9 mouse cellular contexts compared by ENCODE assay signal in the genomic region with DNA sequence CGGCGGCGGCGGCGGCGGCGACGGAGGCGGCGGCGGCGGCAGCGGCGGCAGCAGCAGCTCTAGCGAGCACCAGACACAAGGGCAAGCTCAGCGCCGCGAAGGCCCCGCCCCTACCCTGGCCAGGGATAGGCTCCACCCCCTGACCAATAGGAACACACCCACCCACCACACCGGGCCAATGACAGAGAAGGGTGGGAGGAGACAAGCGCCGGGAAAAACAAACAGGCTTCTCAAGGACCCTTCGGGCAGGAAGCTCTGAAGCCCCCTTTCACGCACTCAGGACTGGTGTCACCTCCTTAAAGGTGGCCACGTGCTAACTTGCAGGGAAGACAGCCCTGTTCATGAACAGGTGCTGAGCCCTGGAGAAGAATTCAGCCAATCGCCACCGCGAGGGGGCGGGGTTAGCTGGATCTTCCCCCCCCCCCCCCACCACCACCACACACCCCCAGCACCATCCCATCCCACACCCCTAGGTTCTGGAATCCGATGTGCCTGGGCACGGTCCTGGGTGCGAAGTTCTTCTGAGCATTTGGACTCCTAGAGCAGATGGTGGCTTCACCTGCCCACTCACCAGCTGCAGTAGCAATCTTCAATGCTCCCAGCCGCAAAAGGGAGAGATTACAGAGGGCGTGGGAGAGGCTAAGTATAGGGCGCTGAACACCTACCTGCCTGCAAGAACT. TPM values are rescaled to one million over a fixed set of nuclear protein-coding genes. Genes with fewer than 3 reads are reported as not detected.
A peak's percentile ranks its signal among the peaks of the same experiment; 100 is the strongest.
DNase-seq lines count a peak whose midpoint lies in the region; ATAC-seq and TF ChIP-seq lines count a peak whose summit lies in the region.
"Had no signal": no experiment of that assay in that cellular context is flagged by ENCODE, and none has a peak within 500 bp of the region (broad histone marks: within the 10 kb centered on the region; RNA-seq: fewer than 3 reads in every experiment).

A gene (minus strand): TSS at position 83 of the 680 bp plus-strand sequence.

- no peaks in the 10 kb centered on the region for H3K36me3 ChIP-seq in forebrain, embryonic 11.5 days (ENCODE audit: control insufficient read depth, insufficient read depth, low read length)
- no peaks in the 10 kb centered on the region for H3K36me3 ChIP-seq in heart, embryonic 14.5 days (ENCODE audit: control insufficient read depth, insufficient read depth, low read length)
- H3K36me3 ChIP-seq in kidney, postnatal 0 days (ENCODE audit: insufficient read depth, low read length) = no peaks in the 10 kb centered on the region
- no peaks in the 10 kb centered on the region for H3K36me3 ChIP-seq in liver, embryonic 11.5 days (ENCODE audit: control insufficient read depth, insufficient read depth, low read length)
- no peaks in the 10 kb centered on the region for H3K36me3 ChIP-seq in stomach, embryonic 15.5 days
- H3K36me3 ChIP-seq: G1E had no signal

- no peak within 1 kb of the TSS for H3K27ac ChIP-seq in forebrain, embryonic 11.5 days (ENCODE audit: low read depth, low read length)
- H3K27ac ChIP-seq in heart, embryonic 14.5 days (replicated peaks in 1 of 2; ENCODE audit: control insufficient read depth in 1 of 2, insufficient read depth in 1 of 2, low read depth in 2 of 2, low read length in 2 of 2) = no peak within 1 kb of the TSS
- no peak within 1 kb of the TSS for H3K27ac ChIP-seq in kidney, postnatal 0 days
- no peak within 1 kb of the TSS for H3K27ac ChIP-seq in liver, embryonic 11.5 days (ENCODE audit: low read depth, low read length)
- H3K27ac ChIP-seq in stomach, embryonic 15.5 days = no peak within 1 kb of the TSS

- H3K4me1 ChIP-seq in forebrain, embryonic 11.5 days (replicated peaks; ENCODE audit: control insufficient read depth, insufficient read depth, low read length) = peaks cover 3% of the 10 kb centered on the region; the same call in 1 of the 2 replicates
- peaks cover 3% of the 10 kb centered on the region in 2 experiments; a peak in 1 of 4 replicates for H3K4me1 ChIP-seq in heart, embryonic 14.5 days (ENCODE audit: control insufficient read depth in 2 of 2, insufficient read depth in 2 of 2, low read length in 2 of 2)
- H3K4me1 ChIP-seq in kidney, postnatal 0 days (replicated peaks; ENCODE audit: insufficient read depth, low read length) = peaks cover 6% of the 10 kb centered on the region; the same call in 1 of the 2 replicates
- no peaks in the 10 kb centered on the region for H3K4me1 ChIP-seq in liver, embryonic 11.5 days (replicated peaks; ENCODE audit: control insufficient read depth, insufficient read depth, low read length)
- H3K4me1 ChIP-seq in stomach, embryonic 15.5 days = peaks cover 5% of the 10 kb centered on the region; the same call in 1 of the 2 replicates

- TF ChIP-seq CTCF in kidney, postnatal 0 days (IDR thresholded peaks at IDR 0.05; ENCODE audit: low read depth) = no peak

- 2% methylated on average over 16 of the region's 35 CpGs for WGBS in forebrain, embryonic 11.5 days
- WGBS in heart, embryonic 14.5 days = under 1% methylated on average over 19 of the region's 35 CpGs
- 2% methylated on average over 32 of the region's 35 CpGs for WGBS in kidney, postnatal 0 days
- WGBS in liver, embryonic 11.5 days = 1% methylated on average over 16 of the region's 35 CpGs
- 1% methylated on average over 20 of the region's 35 CpGs for WGBS in stomach, embryonic 15.5 days

- peak within 1 kb of the TSS; percentile 75 for H3K9ac ChIP-seq in forebrain, embryonic 11.5 days (ENCODE audit: low read length)
- H3K9ac ChIP-seq in heart, embryonic 14.5 days (ENCODE audit: low read length) = peak within 1 kb of the TSS; percentile 69
- peak within 1 kb of the TSS; percentile 35 for H3K9ac ChIP-seq in kidney, postnatal 0 days (ENCODE audit: low read depth, low read length)
- H3K9ac ChIP-seq in liver, embryonic 11.5 days (ENCODE audit: low read depth, low read length) = 0 out of 2 replicates have a peak within 1 kb of the TSS, but pooled peaks have one; percentile 46
- 0 out of 2 replicates have a peak within 1 kb of the TSS, but pooled peaks have one; percentile 6 for H3K9ac ChIP-seq in stomach, embryonic 15.5 days

- peak within 1 kb of the TSS; percentile 79 for H3K4me2 ChIP-seq in forebrain, embryonic 11.5 days (ENCODE audit: low read depth, low read length, severe bottlenecking)
- H3K4me2 ChIP-seq in heart, embryonic 14.5 days (ENCODE audit: low read length) = peak within 1 kb of the TSS; percentile 98
- peak within 1 kb of the TSS; percentile 99 for H3K4me2 ChIP-seq in kidney, postnatal 0 days (ENCODE audit: low read length)
- H3K4me2 ChIP-seq in liver, embryonic 11.5 days = peak within 1 kb of the TSS; percentile 98
- peak within 1 kb of the TSS; percentile 98 for H3K4me2 ChIP-seq in stomach, embryonic 15.5 days

- peak; percentile 91 for ATAC-seq in CD4-positive, CD25-positive, alpha-beta regulatory T cell, adult 4 months
- peak; percentile 99 for ATAC-seq in forebrain, embryonic 11.5 days (replicated peaks; ENCODE audit: low FRiP score)
- peak; percentile 100 for ATAC-seq in heart, embryonic 14.5 days (ENCODE audit: insufficient number of reproducible peaks, insufficient read depth, low FRiP score, low read depth)
- ATAC-seq in kidney, postnatal 0 days (replicated peaks; ENCODE audit: low FRiP score, low read depth) = peak; percentile 100
- peak; percentile 100 for ATAC-seq in liver, embryonic 11.5 days (replicated peaks; ENCODE audit: low FRiP score)
- peak; percentile 100 for ATAC-seq in stomach, embryonic 15.5 days (ENCODE audit: insufficient read depth, low FRiP score, low read depth)

- H3K9me3 ChIP-seq in forebrain, embryonic 11.5 days (ENCODE audit: control insufficient read depth, low read length) = no peaks in the 10 kb centered on the region
- no peaks in the 10 kb centered on the region for H3K9me3 ChIP-seq in heart, embryonic 14.5 days (ENCODE audit: control insufficient read depth, low read length)
- no peaks in the 10 kb centered on the region for H3K9me3 ChIP-seq in kidney, postnatal 0 days (replicated peaks; ENCODE audit: low read length)
- no peaks in the 10 kb centered on the region for H3K9me3 ChIP-seq in liver, embryonic 11.5 days (ENCODE audit: control insufficient read depth, low read length)
- H3K9me3 ChIP-seq in stomach, embryonic 15.5 days = no peaks in the 10 kb centered on the region

- peak within 1 kb of the TSS; percentile 67 for H3K4me3 ChIP-seq in forebrain, embryonic 11.5 days (ENCODE audit: low read depth, low read length)
- peak within 1 kb of the TSS; percentile 56 to 72 for H3K4me3 ChIP-seq in heart, embryonic 14.5 days (ENCODE audit: control insufficient read depth in 1 of 2, insufficient read depth in 1 of 2, low read depth in 1 of 2, low read length in 2 of 2)
- H3K4me3 ChIP-seq in kidney, postnatal 0 days (replicated peaks; ENCODE audit: low read depth, low read length) = peak within 1 kb of the TSS; percentile 54
- peak within 1 kb of the TSS; percentile 63 for H3K4me3 ChIP-seq in liver, embryonic 11.5 days (ENCODE audit: low read depth, low read length)
- H3K4me3 ChIP-seq in stomach, embryonic 15.5 days (replicated peaks) = peak within 1 kb of the TSS; percentile 68

- peak; percentile 65 for DNase-seq in c-Kit-positive CD71-positive TER-119-positive erythroid progenitor cells, embryonic 14.5 days (ENCODE audit: low spot score)
- DNase-seq in forebrain, embryonic 11.5 days (ENCODE audit: low spot score) = peak; percentile 97
- peak; percentile 95 for DNase-seq in kidney, postnatal 0 days (ENCODE audit: low spot score)
- peak; percentile 85 for DNase-seq in liver, embryonic 11.5 days (ENCODE audit: low spot score)
- DNase-seq in natural killer cell, adult 2 months (ENCODE audit: low spot score in 2 of 2) = peak; percentile 39 to 54

- peaks cover 3% of the 10 kb centered on the region; the same call in 1 of the 2 replicates for H3K27me3 ChIP-seq in forebrain, embryonic 11.5 days (ENCODE audit: control insufficient read depth, insufficient read depth, low read length)
- H3K27me3 ChIP-seq in heart, embryonic 14.5 days (ENCODE audit: control insufficient read depth, insufficient read depth, low read length) = peaks cover 22% of the 10 kb centered on the region
- peaks cover 36% of the 10 kb centered on the region for H3K27me3 ChIP-seq in kidney, postnatal 0 days (ENCODE audit: insufficient read depth, low read length)
- H3K27me3 ChIP-seq in liver, embryonic 11.5 days (replicated peaks; ENCODE audit: control insufficient read depth, insufficient read depth, low read length) = peaks cover 32% of the 10 kb centered on the region
- H3K27me3 ChIP-seq in stomach, embryonic 15.5 days (replicated peaks) = no peaks in the 10 kb centered on the region; the same call in 1 of the 2 replicates

RNA-seq across cellular contexts. Expression of the gene that starts here (rescaled TPM):
- under 1 TPM in 1 of 2 experiments, not detected in 1; 0.38 TPM for polyA plus RNA-seq in CD4-positive, CD25-positive, alpha-beta regulatory T cell, adult 4 months (2017; shearing (Covaris generic))
- 4.7 and 5.2 TPM in 2 replicates for polyA plus RNA-seq in forebrain, embryonic 11.5 days (2014; fragmentation: Nextera tagmentation; extraction: Ambion mirVana)
- polyA plus RNA-seq in heart, embryonic 14.5 days (2014; fragmentation: Nextera tagmentation; extraction: Ambion mirVana) = 0.05 and 0.07 TPM in 2 replicates
- polyA plus RNA-seq in kidney, postnatal 0 days (2015; fragmentation: Nextera tagmentation; extraction: Ambion mirVana) = 0.05 and 0.11 TPM in 2 replicates
- 0.45 and 0.52 TPM in 2 replicates for polyA plus RNA-seq in liver, embryonic 11.5 days (2014; fragmentation: Nextera tagmentation; extraction: Ambion mirVana)
- polyA plus RNA-seq in stomach, embryonic 15.5 days (2015; fragmentation: Nextera tagmentation; extraction: Ambion mirVana) = 2.1 and 2.7 TPM in 2 replicates
- polyA plus RNA-seq: G1E had no signal

Comparison
In these comparisons a context has a peak if more than half of its experiments do, and no peak if none do; other contexts are left out.
1. Peak in ATAC-seq in CD4-positive, CD25-positive, alpha-beta regulatory T cell, adult 4 months; RNA of the gene not detected or under 1 TPM.
2. Peak in ATAC-seq, H3K4me3 ChIP-seq, H3K9ac ChIP-seq and H3K4me2 ChIP-seq in heart, embryonic 14.5 days; RNA of the gene not detected or under 1 TPM.
3. Peak in DNase-seq, ATAC-seq, H3K4me3 ChIP-seq, H3K9ac ChIP-seq and H3K4me2 ChIP-seq in kidney, postnatal 0 days; RNA of the gene not detected or under 1 TPM.
4. Peak in DNase-seq, ATAC-seq, H3K4me3 ChIP-seq, H3K9ac ChIP-seq and H3K4me2 ChIP-seq in liver, embryonic 11.5 days; RNA of the gene not detected or under 1 TPM.
5. DNase-seq: peak in every context shown above with its lines; median percentile 97 in forebrain, embryonic 11.5 days; 95 in kidney, postnatal 0 days; 85 in liver, embryonic 11.5 days; 65 in c-Kit-positive CD71-positive TER-119-positive erythroid progenitor cells, embryonic 14.5 days; 46 in natural killer cell, adult 2 months.
6. H3K9ac ChIP-seq: peak in every context shown above with its lines; median percentile 75 in forebrain, embryonic 11.5 days; 69 in heart, embryonic 14.5 days; 46 in liver, embryonic 11.5 days; 35 in kidney, postnatal 0 days; 6 in stomach, embryonic 15.5 days.